Mouse (Mus musculus): ENCODE measurements around the gene Sin3a. TPM values are rescaled to one million over a fixed set of nuclear protein-coding genes. Genes with fewer than 3 reads are reported as not detected.

Gene Sin3a
- polyA plus RNA-seq, 1 experiment from 2014 or later, result 25.2 TPM

Other genes starting within 250 kb of the Sin3a start
- gene Odf3l1, start 207.4 kb upstream of the Sin3a start, polyA plus RNA-seq (2014; fragmentation: Nextera tagmentation; extraction: Ambion mirVana), result 0.50 and 0.72 TPM in 2 replicates
- gene Cspg4, start 207.0 kb upstream of the Sin3a start, polyA plus RNA-seq (2014; fragmentation: Nextera tagmentation; extraction: Ambion mirVana), result 23.0 and 24.3 TPM in 2 replicates
- 5.5 and 5.9 TPM in 2 replicates for gene Snx33, start 143.7 kb upstream of the Sin3a start, polyA plus RNA-seq (2014; fragmentation: Nextera tagmentation; extraction: Ambion mirVana)
- gene Imp3, start 134.6 kb upstream of the Sin3a start, polyA plus RNA-seq (2014; fragmentation: Nextera tagmentation; extraction: Ambion mirVana), result 60.0 and 70.5 TPM in 2 replicates
- 16.4 and 18.8 TPM in 2 replicates for gene Snupn, start 121.2 kb upstream of the Sin3a start, polyA plus RNA-seq (2014; fragmentation: Nextera tagmentation; extraction: Ambion mirVana)
- 22.6 and 24.9 TPM in 2 replicates for gene Ptpn9, start 77.1 kb upstream of the Sin3a start, polyA plus RNA-seq (2014; fragmentation: Nextera tagmentation; extraction: Ambion mirVana)
- 33.1 and 34.3 TPM in 2 replicates for gene Man2c1, start 58.6 kb downstream of the Sin3a start, polyA plus RNA-seq (2014; fragmentation: Nextera tagmentation; extraction: Ambion mirVana)
- gene Neil1, start 76.3 kb downstream of the Sin3a start, polyA plus RNA-seq (2014; fragmentation: Nextera tagmentation; extraction: Ambion mirVana), result 5.4 and 6.1 TPM in 2 replicates
- gene Commd4, start 86.3 kb downstream of the Sin3a start, polyA plus RNA-seq (2014; fragmentation: Nextera tagmentation; extraction: Ambion mirVana), result 67.3 and 77.7 TPM in 2 replicates
- not detected in 2 replicates for gene Trcg1, start 164.5 kb downstream of the Sin3a start, polyA plus RNA-seq (2014; fragmentation: Nextera tagmentation; extraction: Ambion mirVana)
- 10.1 and 10.6 TPM in 2 replicates for gene 1700017B05Rik, start 190.6 kb downstream of the Sin3a start, polyA plus RNA-seq (2014; fragmentation: Nextera tagmentation; extraction: Ambion mirVana)

Data from heart, embryonic 14.5 days (tissue).